Mouse (Mus musculus) CH12.LX (cell line): ENCODE results near the gene Tnfaip6.

ENCODE experiments used
- BHLHE40 ChIP-seq: IDR thresholded peaks from 2 replicates; pipeline ENCODE4 v1.6.1; 2011; ENCODE audit warnings: mild to moderate bottlenecking, low read depth, low read length, improper control_type of control experiment
- E2F4 ChIP-seq: IDR thresholded peaks from 2 replicates; pipeline ENCODE4 v1.6.1; 2011; ENCODE audit warnings: low read depth, low read length, improper control_type of control experiment; ENCODE audit not compliant: insufficient replicate concordance
- TCF12 ChIP-seq: IDR thresholded peaks from 2 replicates; pipeline ENCODE4 v1.6.1; 2014; ENCODE audit warnings: low read depth, mild to moderate bottlenecking, inconsistent platforms, low read length, improper control_type of control experiment

- TF ChIP-seq E2F4: no peak
- TF ChIP-seq TCF12: no peak
- TF ChIP-seq BHLHE40: no peak
Observed at GRCm38 (mm10) chr2:52006380-52006779, 31.4 kb upstream of the Tnfaip6 start.
